Mouse (Mus musculus): ENCODE data around the gene Rbm19. TPM values are rescaled to one million over a fixed set of nuclear protein-coding genes. Genes with fewer than 3 reads are reported as not detected.

Gene Rbm19
- total RNA-seq, 2 experiments from 2014 or later: 18.7 to 19.2 TPM

DNA sequence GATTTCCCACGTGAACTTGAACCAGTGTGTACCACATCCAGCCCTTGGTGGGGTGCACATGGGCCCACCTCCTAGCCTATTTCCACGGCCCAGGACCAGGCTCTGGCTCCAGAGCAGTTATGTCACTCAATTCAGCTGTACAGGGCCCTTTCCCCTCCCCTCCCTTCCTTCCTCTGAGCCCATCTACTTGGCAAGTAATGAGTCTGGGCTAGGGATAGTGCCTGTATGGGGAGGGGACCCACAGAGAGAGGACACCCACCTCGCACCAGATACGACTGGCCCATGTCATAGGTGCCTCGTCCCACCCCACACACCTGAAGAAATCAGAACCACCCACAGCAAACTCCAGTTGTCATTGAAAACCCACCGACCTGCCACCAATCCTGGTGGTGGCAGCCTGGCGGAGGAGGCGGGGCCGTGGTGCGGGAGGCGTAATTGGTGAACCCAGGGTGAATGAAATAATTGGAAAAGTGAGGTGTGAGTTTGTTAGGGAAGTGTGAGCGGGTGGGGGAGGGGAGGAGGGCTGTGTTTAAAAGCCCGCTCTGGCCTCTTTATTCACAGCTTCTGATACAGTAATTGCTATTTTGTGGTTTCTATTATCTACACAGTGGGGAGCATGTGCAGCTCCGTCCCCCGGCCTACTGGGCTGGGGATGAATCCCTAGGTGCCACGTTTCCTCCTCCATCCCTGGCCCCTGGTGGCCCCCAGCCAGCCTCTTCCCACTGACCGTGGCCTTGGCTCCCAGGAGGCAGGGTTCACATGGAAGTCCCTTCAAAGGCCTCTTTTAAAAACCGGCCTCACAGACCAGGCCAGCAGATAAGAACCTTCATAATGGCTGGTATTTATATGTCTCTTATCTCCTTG is 55.8 kb downstream of the Rbm19 start:
- no peak for DNase-seq

DNA sequence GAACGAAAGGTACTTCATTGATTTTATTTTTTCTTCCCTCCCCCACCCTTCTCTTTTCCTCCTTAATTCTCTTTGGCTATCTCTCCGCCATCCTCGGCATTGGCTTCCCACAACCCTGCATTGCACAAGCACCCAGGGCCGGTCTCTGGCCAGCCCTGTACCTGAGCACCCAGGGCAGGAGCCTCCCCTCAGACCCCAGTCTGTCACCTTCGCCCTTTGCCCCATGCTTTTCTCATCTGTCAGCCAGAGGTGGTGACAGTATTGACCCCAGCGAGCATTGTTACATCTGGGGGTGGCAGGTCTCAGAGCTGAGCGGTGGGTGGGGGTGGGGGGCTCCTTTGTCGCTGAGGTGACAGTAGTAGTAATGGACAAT is 56.5 kb downstream of the Rbm19 start:
- DNase-seq: no peak

DNA sequence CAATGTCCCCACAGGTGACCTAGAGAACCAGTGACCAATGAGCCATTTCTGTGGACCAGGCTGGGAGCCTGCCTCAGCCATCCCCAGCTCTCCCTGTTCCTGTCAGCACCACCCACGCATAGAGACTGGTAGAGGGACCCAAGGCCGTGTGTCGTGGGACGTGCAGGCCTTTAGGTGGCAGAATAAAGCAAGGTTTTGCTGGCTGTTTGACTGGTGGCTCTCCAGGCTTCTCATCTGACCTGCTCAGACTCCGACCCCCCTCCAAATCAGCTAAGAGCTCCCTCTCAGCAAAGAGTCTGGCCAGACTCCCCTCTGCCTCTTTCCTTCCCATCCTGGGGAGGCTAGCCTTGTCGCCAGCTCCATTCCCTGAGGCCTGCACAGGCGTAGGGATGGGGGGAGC is 58.1 kb downstream of the Rbm19 start:
- DNase-seq: no peak

DNA sequence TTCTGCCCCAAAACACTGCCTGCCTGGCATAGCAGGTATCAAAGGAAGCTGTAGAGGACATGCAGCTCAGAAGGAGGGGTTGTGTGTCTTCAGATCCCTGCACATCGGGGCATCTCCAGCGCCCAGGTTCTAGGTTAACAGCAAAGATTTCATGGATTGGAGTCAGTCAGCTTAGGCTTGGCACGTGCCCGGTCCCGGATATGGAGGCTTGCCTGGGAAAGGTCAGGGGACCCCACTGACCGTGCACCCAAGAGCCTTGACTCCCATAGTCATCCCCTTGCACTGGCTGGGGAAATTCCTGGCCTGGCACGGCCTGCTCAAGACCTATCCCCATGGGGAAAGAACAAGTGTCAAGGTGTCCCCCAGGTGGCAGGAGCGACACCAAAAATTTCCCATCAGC is 59.0 kb downstream of the Rbm19 start:
- DNase-seq: no peak

DNA sequence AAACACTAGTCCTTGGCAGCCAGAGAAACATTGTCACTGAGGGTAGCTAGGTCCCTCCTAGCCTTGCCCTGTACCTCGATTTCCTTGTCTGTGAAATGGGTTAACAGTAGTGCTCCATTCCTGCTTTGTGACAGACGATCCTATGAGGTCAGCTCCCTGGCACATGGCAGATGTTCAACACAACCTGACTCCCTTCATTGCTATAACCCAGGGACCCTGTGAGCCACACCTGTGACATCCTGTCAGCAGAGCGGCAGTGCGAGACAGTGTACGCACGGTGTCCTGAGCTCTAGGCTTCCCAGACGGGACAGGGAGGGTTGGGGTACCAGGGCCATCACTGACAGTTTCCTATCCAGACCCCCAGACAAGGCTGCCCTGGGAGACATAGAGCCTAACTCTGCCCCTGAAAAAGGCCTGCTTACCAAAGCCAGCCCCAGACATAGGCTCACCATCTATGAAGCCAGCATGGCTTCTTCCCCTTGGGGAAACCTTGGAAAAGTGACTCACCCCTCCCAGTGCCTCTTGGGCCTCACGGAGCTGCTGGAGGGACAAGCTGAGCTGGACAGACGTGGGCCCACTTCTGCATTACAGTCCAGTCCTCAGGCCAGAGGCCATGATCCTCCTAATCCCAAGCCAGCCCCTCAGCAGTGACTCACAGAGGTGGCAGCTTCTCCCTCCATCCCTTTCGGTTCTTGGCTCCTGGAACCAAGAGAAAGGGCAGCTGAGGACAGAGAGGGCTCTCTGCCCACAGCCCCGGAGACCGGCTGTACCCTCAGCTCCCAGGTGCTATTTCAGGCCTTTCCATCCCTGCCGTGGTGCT is 60.2 kb downstream of the Rbm19 start:
- DNase-seq: no peak

DNA sequence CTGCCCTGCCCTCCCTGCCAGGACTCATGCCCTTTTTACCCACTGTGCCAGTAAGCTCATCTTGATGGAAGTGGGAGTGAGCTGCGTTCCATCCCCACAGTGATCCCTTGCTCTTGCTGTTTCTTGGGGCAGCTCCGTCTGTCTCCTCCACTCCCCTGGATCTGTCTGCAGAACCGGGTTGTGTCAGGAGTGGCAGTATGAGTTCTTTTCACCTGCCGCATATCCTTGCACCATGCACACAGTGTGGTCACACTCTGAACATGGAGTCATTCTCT is 60.7 kb downstream of the Rbm19 start:
- DNase-seq: no peak

DNA sequence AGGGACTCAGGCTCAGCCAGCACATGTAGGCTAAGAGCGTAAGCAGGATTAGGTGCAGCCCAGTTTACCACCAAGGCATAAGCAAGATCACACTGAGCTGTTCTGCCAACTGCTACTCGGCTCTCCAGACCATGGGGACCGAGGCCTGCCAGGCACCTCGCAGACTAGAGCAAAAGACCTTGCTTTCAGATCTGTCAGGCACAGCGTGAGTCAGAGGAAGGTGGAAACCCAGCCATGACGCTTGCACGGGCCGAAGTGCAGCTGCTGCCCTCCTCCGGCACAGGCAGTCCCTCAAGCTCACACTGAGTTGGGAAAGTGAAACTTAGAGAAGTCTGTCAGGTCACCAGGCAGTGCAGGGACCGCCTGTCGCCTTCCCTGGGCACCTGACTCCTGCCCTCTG is 63.8 kb downstream of the Rbm19 start:
- no peak for DNase-seq

DNA sequence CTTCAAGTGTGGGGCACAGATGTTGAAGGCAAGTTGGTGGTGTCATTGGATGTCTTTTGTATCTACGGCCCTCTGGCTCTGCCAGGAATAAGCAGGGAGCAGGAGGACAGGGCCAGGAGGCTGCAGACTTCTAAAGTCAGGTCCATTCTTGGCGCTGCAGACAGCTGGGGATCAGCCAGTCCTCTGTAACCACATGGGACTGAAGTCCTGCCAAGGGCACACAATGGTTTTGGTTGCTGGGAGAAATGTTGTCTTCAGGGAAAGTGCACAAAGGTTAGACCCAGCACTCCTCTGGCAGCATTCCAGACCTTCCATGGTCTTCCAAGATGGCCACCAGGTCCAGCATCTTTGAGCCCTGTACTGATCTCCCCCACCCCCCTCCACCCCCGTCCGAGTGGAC is 65.1 kb downstream of the Rbm19 start:
- DNase-seq: no peak

DNA sequence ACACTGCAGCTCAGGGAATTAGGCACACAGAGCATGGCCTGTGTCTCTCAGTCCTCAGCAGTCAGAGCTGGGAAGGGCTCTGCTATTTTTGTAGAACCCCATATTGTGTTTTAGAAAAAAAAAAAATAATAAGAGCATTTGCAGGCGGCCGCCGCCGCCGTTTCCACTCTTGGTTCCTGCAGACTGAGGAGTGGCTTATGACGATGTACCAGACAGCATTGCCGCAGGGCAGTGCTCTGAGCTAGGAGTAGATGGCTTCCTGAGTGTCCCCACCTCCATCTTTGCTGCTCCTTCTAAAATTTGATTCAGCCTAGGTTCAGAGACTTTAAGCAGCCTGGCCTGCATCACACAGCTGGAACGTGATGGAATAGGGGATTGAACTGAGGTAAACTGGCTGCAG is 67.1 kb downstream of the Rbm19 start:
- no peak for DNase-seq

DNA sequence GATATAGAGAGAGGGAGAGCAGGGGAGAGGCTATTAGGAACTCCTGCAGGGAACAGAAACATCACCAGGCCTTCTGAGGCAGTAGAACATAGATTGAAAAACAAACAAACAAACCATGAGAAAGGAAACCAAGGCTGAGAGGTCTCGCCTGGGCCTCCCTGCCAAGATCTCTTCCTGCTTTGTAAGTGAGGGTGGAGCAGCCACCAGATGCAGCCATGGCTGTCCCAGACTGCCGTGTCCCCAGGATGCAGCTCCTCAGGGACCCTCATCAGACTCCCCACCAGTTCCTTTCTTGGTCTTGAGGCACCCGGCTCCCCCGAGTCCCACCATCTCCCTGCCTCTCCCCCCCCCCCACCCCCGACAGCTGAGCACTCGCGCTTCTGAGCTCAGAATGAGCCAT is 67.5 kb downstream of the Rbm19 start:
- DNase-seq: no peak

DNA sequence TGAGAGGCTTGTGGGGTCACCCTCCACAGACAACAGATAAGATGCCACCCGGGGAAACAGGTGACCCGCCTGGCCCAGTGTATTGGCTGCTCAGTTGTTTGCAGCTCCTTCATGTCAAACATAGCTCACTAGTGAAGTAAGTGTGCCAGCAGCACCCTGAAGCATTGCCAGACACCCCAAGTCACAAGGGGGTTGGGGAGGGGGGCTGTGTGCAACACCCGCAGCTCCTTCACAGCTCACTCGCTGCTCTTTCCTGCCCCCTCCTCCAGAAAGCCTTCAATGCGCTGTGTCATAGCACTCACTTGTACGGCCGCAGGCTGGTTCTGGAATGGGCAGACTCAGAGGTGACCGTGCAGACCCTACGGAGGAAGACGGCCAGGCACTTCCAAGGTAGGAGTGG is 69.7 kb downstream of the Rbm19 start:
- no peak for DNase-seq

DNA sequence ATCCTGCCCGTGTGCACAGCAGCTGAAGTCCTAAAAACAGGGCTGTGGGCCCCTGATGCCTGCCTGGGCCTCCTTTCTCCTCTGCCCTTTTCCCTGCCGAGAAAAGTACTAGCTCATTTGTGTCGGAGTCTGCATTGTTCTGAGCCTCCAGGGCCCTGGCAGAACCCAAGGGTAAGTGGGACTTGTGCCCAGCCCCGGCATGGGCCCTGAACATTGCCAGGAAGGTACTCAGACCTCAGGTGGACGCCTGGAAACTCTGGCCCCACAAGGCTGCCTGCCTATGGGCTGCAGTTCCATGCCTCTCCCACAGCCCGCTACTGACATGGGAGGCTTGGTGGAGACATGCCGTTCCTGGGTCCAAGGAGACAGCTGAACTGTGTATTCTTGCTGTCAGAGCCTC is 72.3 kb downstream of the Rbm19 start:
- DNase-seq: no peak

DNA sequence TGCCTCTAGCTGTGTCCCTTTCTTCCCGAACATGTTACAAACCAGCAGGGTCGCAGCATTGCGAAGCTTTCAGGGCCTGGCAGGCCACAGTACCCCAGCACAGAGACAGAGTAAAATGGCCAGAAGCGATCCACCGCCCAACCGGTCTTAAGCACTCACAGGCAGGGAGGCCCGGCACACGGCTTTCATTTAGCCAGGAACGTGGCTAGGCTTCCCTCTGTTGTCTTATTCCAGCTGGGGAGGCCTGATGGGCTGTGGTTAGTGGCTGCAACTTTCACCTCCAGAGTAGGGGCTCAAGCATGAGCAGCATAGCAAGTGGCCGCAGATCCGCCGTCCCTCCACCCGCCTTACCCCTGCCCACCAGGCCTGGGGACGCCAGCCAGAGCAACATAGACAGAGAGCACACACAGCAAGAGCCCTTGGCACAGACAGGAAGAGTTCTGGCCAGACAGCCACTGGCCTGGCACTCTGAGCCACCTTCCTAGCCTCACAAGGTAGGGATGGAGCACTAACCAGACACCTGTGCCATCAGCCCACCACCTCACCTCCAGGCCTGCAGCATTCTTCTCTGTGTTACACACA is 73.8 kb downstream of the Rbm19 start:
- DNase-seq: no peak

DNA sequence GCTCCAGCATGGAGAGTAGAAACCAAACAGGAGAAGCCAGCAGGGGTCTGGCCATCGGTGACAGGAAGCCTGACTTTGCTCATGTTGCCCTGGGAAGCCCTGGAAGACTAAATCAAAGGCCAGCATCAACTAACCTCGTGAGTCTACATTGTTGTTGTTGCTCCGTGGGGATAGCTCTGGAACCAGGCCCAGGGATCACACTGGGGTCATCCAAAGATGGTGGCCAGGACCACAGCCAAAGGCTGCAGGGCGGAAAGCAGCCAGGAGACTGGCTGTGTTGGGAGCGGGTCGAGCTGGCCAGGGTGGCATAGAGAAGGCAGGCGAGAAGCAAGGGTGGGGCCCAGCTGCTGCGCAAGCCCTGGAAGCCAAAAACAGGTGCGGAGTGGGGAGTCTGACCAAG is 75.4 kb downstream of the Rbm19 start:
- DNase-seq: no peak

DNA sequence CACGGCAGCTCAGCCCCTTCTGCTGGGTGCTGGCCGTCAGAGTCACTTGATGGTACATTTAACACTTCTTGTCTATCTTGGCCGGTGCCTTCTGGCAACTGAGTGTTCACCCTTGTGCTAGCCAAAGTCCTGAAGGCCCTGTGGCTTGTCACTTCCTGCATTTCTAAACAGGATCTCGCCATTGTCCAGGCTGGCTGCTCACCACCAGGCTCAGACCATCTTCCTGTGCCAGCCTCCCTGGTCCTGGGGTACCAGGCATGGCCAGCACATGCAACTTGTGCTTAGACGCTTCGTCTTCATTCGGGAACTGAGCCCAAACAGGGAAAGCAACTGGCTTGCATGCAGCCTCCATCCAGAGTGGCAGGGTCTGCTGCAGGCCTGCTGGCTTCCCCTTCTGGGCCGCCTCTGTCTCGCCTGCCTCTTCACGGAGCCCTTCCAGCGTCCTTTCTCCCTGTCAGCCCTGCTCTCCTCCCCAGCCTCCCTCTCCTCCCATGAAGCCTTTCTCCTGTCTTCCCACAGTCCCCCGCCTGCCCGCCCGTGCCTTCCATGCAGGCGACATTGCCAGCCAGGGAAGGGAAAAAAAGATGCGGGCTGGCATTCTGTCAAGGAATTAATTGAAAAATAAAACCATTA is 78.2 kb downstream of the Rbm19 start:
- peak in 1 of 2 experiments; percentile 36 for DNase-seq

DNA sequence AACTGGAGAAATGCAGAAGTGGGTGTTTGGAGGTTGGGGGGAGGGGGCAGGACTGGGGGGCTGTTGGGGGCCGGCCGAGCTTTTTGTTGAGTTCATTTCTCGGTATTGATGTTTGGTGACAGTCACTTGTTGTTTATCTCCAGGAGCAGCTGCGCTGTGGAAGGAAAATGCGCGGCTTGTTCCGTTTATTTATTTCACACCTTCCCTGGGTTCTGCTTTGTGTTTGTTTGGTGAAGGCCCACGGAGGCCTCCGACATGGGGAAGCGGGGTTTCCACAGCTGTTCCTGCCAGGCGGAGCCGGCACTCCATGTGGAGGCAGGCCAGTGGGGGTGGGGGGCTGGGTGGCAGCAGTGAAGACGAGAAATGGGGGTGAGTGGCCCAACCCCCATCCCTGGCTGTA is 78.7 kb downstream of the Rbm19 start:
- DNase-seq: peak in 1 of 2 experiments; percentile 29

DNA sequence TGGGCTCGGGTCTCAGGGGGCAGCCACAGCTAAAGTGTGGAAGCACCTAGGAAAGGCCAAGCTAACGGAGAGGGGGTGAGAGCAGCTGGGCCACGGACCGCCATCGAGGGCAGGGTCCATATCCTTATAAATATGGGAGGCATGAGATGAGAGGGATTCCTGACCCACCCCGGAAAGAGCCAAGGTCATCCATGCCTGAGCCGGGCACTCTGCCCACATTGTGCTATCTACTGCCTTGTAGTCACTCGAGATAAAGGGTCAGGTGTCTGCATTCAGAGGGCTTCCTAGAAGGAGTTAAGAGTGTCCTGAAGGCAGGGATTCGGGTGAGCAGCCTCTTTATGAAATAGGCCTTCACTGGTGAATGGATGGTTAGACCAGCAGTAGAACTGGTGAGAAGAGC is 80.6 kb downstream of the Rbm19 start:
- no peak for DNase-seq

DNA sequence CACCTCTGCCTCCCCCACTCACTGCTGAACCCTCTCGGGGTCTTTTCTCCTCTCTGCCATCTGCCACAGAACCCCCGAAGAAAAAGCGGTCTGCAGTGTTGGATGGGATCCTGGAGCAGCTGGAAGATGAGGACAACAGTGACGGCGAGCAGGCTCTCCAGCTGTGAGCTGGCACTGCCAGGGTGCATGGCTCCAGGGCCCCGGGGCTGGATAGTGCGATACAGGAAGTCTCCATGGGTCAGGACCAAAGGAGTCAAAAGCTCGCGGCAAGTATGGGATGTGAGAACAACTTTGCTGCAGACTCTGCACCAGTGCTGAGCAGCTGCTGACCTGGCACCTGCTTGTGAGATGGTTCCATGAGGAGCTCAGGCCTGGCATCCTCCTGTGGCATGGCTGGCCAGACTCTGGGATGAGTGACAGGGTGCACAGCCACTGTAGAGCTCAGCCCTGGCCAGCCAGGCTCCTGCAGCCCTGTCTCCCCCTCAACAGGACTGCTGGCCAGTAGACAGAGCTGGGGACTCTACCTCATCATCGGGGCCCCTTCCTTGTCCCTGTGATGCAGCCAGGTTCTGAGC is 81.6 kb downstream of the Rbm19 start:
- no peak for DNase-seq

DNA sequence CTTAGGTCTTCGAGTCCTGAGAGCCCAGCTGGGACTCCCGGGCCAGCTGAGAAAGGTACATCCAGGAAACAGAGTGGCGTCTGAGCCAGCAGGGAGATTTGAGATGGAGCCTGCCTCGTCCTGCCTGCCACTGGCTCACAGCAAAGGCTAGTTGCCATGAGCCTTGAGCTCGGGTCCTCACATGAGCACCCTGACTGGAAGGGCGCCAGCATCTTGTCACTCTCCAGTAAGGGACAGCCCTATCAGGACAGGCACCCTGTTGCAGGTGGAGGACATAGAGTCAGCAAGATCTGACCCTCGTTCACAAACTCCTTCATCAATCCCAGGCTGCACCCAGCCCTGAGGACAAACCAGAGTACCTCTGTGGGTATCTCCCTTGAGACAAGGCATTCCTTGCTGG is 83.6 kb downstream of the Rbm19 start:
- no peak for DNase-seq

DNA sequence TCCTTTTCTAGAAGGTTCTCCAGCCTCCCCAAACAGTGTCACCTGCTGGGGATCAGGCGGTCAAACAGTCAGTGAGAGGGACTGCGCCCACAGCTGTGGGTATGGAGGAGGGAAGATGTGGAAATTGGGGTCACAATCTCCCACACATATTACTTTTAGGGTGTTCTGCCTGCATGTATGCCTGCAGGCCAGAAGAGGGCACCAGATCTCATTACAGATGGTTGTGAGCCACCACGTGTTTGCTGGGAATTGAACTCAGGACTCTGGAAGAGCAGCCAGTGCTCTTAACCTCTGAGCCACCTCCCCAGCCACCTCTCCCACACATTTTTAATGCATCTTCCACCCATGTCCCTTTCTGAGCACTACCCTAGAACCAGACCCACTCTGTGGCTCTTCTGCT is 88.1 kb downstream of the Rbm19 start:
- no peak for DNase-seq

DNA sequence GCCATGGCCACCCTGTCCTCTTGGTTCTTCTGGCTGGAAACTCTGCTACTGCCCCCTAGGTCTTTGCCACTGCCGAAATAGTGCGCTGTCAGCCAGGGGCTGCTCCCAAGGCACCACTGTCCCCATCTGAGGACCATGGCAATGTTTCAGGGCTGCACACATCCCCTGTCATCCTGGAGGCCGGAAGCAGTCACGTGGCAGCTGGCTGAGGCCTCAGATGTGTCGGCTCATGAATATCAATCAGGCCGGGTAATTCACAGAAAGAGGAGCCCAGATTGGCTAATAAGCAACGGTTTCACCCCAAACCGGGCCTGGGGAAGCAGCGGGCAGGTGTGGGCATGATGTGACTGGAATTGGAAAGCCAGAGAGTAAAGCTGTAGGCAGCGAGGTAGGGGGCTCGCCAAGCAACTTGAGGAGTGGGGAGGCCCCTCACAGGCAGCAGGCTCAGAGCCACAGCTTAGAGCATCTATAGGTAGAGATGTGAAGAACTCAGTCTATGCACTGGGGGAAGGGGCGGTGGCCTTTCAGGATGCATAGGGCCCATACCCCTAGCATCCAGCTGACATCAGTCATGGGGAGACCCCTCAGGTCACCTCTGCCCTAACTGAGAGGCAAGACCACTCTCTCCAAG is 90.2 kb downstream of the Rbm19 start:
- DNase-seq: no peak

DNA sequence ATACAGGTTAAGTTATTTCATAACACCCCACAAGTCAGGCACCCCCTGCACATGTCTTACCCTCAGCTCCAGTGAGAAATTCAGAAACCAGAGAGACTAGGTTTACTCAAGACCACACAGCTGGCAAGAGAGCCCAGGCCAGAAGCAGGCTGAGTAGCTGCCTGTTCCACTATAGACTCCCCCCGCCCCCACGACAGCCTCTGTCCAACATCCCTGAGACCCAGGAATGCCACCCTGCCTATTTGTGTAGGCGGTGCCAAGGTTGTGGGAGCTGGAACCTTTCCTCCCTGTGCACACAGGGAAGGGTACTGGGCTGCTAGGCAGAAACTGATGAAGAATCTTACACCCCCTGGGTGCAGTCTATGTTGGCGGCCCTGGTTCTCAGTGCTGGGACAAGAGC is 91.2 kb downstream of the Rbm19 start:
- DNase-seq: no peak

DNA sequence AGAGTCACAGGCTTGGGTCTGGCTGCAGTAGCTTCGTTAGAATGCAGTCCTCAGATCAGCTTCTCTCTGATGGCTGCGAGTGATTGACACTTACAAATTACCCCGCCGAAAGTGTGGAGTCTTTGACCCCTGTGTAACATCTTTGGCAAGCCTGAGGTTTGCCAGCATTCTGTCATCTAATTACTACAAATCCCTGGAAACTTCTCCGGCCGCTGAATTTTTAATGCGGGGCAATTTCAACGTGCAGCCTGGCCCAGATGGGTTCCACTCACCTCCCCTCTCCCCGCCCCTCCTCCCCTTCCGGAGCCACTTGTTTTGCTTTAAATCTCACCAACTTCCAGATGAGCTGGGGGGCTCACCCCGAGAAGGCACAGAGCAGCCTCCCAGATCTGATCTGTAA is 94.4 kb downstream of the Rbm19 start:
- DNase-seq: no peak

Data from layer of hippocampus, postnatal 36 days (tissue).